Mouse (Mus musculus): ENCODE measurements around the gene Traf4.

- no peak for TF ChIP-seq FOSL1 (IDR thresholded peaks at IDR 0.05; ENCODE audit: insufficient read depth, low read length, poor library complexity, severe bottlenecking)
- no peak for TF ChIP-seq MYOG (IDR thresholded peaks at IDR 0.05; ENCODE audit: control insufficient read depth, extremely low read depth, insufficient read length)
- TF ChIP-seq CTCF (IDR thresholded peaks at IDR 0.05; ENCODE audit: control insufficient read depth, insufficient read depth, insufficient read length), result no peak
- no peak for TF ChIP-seq USF1 (IDR thresholded peaks at IDR 0.05; ENCODE audit: low read depth)
Measured at GRCm38 (mm10) chr11:78133915-78134314, 31.5 kb downstream of the Traf4 start.
